Mouse (Mus musculus) ES-Bruce4 (cell line): ENCODE measurements around the gene Gm26741. TPM values are rescaled to one million over a fixed set of nuclear protein-coding genes. Genes with fewer than 3 reads are reported as not detected.

Experiments
- H3K27ac ChIP-seq: 2 replicates; pipeline ENCODE4 v1.5.1; 2012; ENCODE audit warnings: low read length, inconsistent platforms; ENCODE audit not compliant: insufficient read depth
- H3K27me3 ChIP-seq: 2 replicates; pipeline ENCODE4 v1.6.1; 2012; ENCODE audit warnings: mild to moderate bottlenecking, low read length, inconsistent platforms; ENCODE audit not compliant: control insufficient read depth, poor library complexity, insufficient read depth, severe bottlenecking
- H3K36me3 ChIP-seq: 2 replicates; pipeline ENCODE4 v1.6.1; 2012; ENCODE audit warnings: inconsistent platforms, mild to moderate bottlenecking, low read length, moderate library complexity; ENCODE audit not compliant: control insufficient read depth, poor library complexity, insufficient read depth, severe bottlenecking
- H3K4me1 ChIP-seq: one replicate; pipeline ENCODE4 v1.8.1; 2011; ENCODE audit warnings: low read length; ENCODE audit not compliant: control insufficient read depth, insufficient read depth
- H3K4me3 ChIP-seq: 2 replicates; pipeline ENCODE4 v1.5.1; 2011; ENCODE audit warnings: low read depth, mild to moderate bottlenecking, low read length
- H3K9ac ChIP-seq: 2 replicates; pipeline ENCODE4 v1.6.1; 2012; ENCODE audit warnings: low read depth, mild to moderate bottlenecking, inconsistent platforms; ENCODE audit not compliant: poor library complexity, severe bottlenecking
- H3K9me3 ChIP-seq: replicated peaks from 2 replicates; pipeline ENCODE4 v1.6.1; 2012; ENCODE audit warnings: mild to moderate bottlenecking, low read length, inconsistent platforms; ENCODE audit not compliant: control insufficient read depth, poor library complexity, insufficient read depth, severe bottlenecking
- CTCF ChIP-seq: IDR thresholded peaks from one replicate; pipeline ENCODE4 v1.8.1; 2011; ENCODE audit warnings: low read depth, low read length
- EP300 ChIP-seq: IDR thresholded peaks from 2 replicates; pipeline ENCODE4 v1.6.1; 2011; ENCODE audit warnings: low read depth, low read length; ENCODE audit not compliant: insufficient read depth
- POLR2A ChIP-seq: IDR thresholded peaks from one replicate; pipeline ENCODE4 v1.8.1; 2011; ENCODE audit warnings: low read length; ENCODE audit not compliant: insufficient read depth
- polyA plus RNA-seq: library from polyadenylated mRNA; stranded (reverse); fragments of >200 nt; gene quantifications from 2 replicates; pipeline ENCODE4 v1.2.4, GENCODE M21; 2011; ENCODE audit warnings: low read depth; ENCODE audit not compliant: missing spikeins, insufficient read depth, insufficient read length

Gm26741 gene
- polyA plus RNA-seq, 1 experiment: not detected

- no peaks in the 10 kb centered on the region for H3K4me1 ChIP-seq
- TF ChIP-seq EP300: no peak
- TF ChIP-seq CTCF: no peak
- TF ChIP-seq POLR2A: no peak
- H3K4me3 ChIP-seq: no peak overlapping the region
These were observed 17.9 kb downstream of the Gm26741 start for GRCm38 (mm10) chr10:52376422-52376821.

DNA sequence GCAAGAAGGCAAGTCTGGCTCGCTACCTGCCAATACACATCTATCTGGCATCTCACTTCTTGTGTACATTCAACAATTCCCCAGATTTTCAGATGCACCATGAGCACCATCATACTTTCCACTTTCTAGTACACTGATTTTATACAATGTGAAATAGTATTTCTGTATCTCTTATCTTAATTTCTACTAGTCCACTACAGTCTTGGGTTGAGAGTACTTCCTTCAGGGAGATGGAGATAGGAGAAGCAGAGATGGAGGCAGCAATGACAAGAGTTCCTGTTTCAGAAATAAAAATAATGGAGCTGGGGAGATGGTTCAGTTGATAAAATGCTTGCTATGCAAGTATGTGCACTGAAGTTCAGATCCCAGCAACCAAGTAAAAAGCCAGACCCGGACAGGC lies 19.2 kb downstream of the Gm26741 start:
- TF ChIP-seq EP300: no peak
- TF ChIP-seq CTCF: no peak
- TF ChIP-seq POLR2A: no peak
- no peak overlapping the region for H3K9ac ChIP-seq
- H3K27me3 ChIP-seq: no peaks in the 10 kb centered on the region
- no peaks in the 10 kb centered on the region for H3K36me3 ChIP-seq
- no peak overlapping the region for H3K4me3 ChIP-seq
- H3K27ac ChIP-seq: no peak overlapping the region
- H3K9me3 ChIP-seq: no peaks in the 10 kb centered on the region
- no peaks in the 10 kb centered on the region for H3K4me1 ChIP-seq

More at GRCm38 (mm10) chr10:52376422-52376821, 17.9 kb downstream of the Gm26741 start:
- Histone ChIP-seq H3K36me3 (no peaks in the 10 kb centered on the region), H3K27me3 (no peaks in the 10 kb centered on the region), H3K9me3 (no peaks in the 10 kb centered on the region), H3K9ac (no peak overlapping the region), H3K27ac (no peak overlapping the region)

GRCm38 (mm10) chr10:52381321-52381801 lies 22.8 kb downstream of the Gm26741 start:
- H3K9ac ChIP-seq: peak overlapping the region; percentile 75
- TF ChIP-seq CTCF (no peak), EP300 (no peak), POLR2A (no peak)
- H3K4me1 ChIP-seq: no peaks in the 10 kb centered on the region
- H3K9me3 ChIP-seq: no peaks in the 10 kb centered on the region
- no peak overlapping the region for H3K27ac ChIP-seq
- no peaks in the 10 kb centered on the region for H3K36me3 ChIP-seq
- H3K27me3 ChIP-seq: no peaks in the 10 kb centered on the region
- peak overlapping the region; percentile 76 for H3K4me3 ChIP-seq

DNA sequence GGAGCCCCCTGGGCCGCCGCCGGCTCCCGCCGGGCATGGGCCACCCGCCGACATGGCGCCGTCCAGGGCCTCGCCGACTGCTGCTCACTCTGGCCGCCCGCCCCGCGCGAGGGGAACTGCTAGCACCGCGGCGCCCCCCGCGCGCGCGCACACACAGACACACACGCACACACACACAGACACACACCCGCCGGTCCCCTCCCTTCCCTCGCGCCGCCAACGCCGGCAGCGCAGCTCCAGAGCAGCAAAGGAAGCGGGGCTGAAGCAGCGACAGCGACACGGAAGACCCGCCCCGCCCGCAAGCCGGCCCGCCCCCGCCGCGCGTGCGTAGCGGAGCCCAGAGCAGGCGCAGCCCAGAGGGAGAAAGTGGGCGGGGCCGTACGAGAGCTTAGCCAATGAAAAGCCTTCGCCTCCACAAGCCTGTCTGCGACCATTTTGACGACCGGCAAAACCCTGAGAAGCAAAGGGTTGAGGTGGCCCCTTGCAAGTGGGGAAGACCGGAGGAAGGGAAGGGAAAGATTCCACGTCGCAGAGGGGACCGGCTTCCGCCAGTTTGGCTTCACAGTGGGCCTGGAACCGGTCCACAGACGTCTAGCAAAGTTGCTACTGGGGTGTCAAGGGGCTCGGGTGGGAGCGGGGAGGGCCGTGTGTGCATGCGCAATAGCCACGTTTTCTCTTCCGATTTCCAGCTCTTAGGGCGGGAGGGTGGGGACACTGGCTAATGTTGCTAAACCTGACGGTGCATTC lies 23.5 kb downstream of the Gm26741 start, which contains the start of gene Gopc:
Gopc (minus strand) TSS at position 280 of the 747 bp plus-strand sequence.
- Histone ChIP-seq H3K4me3 (peak within 1 kb of the TSS; percentile 86), H3K9ac (peak within 1 kb of the TSS; percentile 75), H3K36me3 (no peaks in the 10 kb centered on the region), H3K27ac (0 out of 2 replicates have a peak within 1 kb of the TSS, but pooled peaks have one; percentile 57), H3K4me1 (no peaks in the 10 kb centered on the region), H3K9me3 (no peaks in the 10 kb centered on the region), H3K27me3 (no peaks in the 10 kb centered on the region)
- TF ChIP-seq CTCF: no peak
- TF ChIP-seq POLR2A: peak; percentile 42

DNA sequence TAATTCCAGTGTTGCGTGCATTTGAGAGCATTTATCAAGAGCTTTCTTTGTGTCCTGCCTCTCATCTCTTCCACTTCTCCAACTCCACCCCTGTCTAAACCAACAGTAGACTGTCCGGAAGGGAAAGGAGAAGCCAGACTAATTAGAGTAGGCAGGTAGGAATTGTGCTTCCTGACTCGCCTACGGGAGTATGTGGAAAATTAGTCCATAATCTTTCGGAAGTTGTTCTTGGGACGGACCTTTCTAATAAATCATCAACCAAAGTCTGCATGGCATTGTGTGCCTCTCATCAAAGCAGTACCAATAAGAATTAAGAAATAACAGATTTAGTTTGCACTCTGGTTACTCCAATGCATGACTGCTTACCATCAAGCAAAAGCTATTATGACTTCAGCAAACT lies 24.5 kb downstream of the Gm26741 start:
- no peaks in the 10 kb centered on the region for H3K4me1 ChIP-seq
- no peak overlapping the region for H3K4me3 ChIP-seq
- H3K27ac ChIP-seq: no peak overlapping the region
- no peak for TF ChIP-seq POLR2A
- no peaks in the 10 kb centered on the region for H3K9me3 ChIP-seq
- H3K9ac ChIP-seq: peak overlapping the region; percentile 75; the same call in 1 of the 2 replicates
- no peaks in the 10 kb centered on the region for H3K36me3 ChIP-seq
- H3K27me3 ChIP-seq: no peaks in the 10 kb centered on the region

DNA sequence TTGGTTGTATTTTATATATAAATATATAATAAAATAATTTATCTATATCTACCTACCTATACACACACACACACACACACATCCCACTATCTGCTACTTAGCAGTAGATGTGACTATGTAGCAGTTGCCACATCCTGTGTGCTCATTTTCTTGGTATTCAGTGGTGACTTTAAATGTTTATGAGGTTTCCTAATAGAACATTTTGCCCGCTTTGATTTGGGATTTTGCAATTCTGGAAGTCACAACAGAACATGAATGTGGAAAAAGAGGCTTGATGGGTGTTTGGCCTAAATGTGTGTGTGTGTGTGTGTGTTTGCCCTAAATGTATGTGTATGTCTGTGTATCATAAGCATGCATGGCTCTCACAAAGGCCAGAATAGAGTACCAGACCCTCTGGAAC lies 25.0 kb downstream of the Gm26741 start:
- Histone ChIP-seq H3K4me1 (no peaks in the 10 kb centered on the region), H3K36me3 (no peaks in the 10 kb centered on the region), H3K4me3 (no peak overlapping the region), H3K27ac (no peak overlapping the region), H3K27me3 (no peaks in the 10 kb centered on the region), H3K9ac (no peak overlapping the region), H3K9me3 (no peaks in the 10 kb centered on the region)
- TF ChIP-seq POLR2A: no peak
- TF ChIP-seq EP300: no peak
- no peak for TF ChIP-seq CTCF
